Mouse (Mus musculus) forebrain, postnatal 0 days (tissue): ENCODE data around the gene Gnb1. TPM values are rescaled to one million over a fixed set of nuclear protein-coding genes. Genes with fewer than 3 reads are reported as not detected.

Experiments used
- ATAC-seq: fragments of 200-750 bp; cut with Nextera tagmentation; 2 replicates; pipeline ENCODE4 v1.8.0; 2017; ENCODE audit warnings: mild to moderate bottlenecking, moderate library complexity
- DNase-seq: peaks from one replicate; pipeline ENCODE4 v3.0.0-alpha.2; 2015
- H3K27ac ChIP-seq: fragments of 300-500 bp; sonication (generic); 2 replicates; pipeline ENCODE4 v1.5.1; 2014; ENCODE audit warnings: low read depth, mild to moderate bottlenecking, antibody characterized with exemption, low read length, moderate library complexity, mixed read lengths
- H3K27me3 ChIP-seq: fragments of 300-500 bp; sonication (generic); 2 replicates; pipeline ENCODE4 v1.6.1; 2014; ENCODE audit warnings: mild to moderate bottlenecking, low read length, mixed read lengths; ENCODE audit not compliant: insufficient read depth
- H3K36me3 ChIP-seq: fragments of 300-500 bp; sonication (generic); 2 replicates; pipeline ENCODE4 v1.6.1; 2014; ENCODE audit warnings: mild to moderate bottlenecking, moderate library complexity; ENCODE audit not compliant: insufficient read depth
- H3K4me1 ChIP-seq: fragments of 300-500 bp; sonication (generic); 2 replicates; pipeline ENCODE4 v1.6.1; 2014; ENCODE audit warnings: antibody characterized with exemption; ENCODE audit not compliant: insufficient read depth
- H3K4me2 ChIP-seq: fragments of 300-500 bp; sonication (generic); 2 replicates; pipeline ENCODE4 v1.6.1; 2014; ENCODE audit warnings: low read depth, mild to moderate bottlenecking, moderate library complexity
- H3K4me3 ChIP-seq: fragments of 300-500 bp; sonication (generic); 2 replicates; pipeline ENCODE4 v1.5.1; 2014; ENCODE audit warnings: low read depth, low read length, mixed read lengths
- H3K9ac ChIP-seq: fragments of 300-500 bp; sonication (generic); 2 replicates; pipeline ENCODE4 v1.6.1; 2014; ENCODE audit warnings: mild to moderate bottlenecking
- H3K9me3 ChIP-seq: fragments of 300-500 bp; sonication (generic); 2 replicates; pipeline ENCODE4 v1.6.1; 2016; ENCODE audit warnings: low read length
- CTCF ChIP-seq: sonication (generic); IDR thresholded peaks from 2 replicates; pipeline ENCODE4 v1.5.1; 2016; ENCODE audit warnings: antibody characterized with exemption, control low read depth, low read depth
- WGBS: fragments of 180-500 bp; shearing (Covaris S2); extraction: QIAGEN DNeasy Blood & Tissue Kit; methylation state at CpG from one replicate; pipeline ENCODE4 v1.1.7; 2014; 5-methylcytosine and 5-hydroxymethylcytosine counted together
- polyA plus RNA-seq: library from polyadenylated mRNA; unstranded; fragments of >200 nt; fragmentation: Nextera tagmentation; extraction: Ambion mirVana; gene quantifications from 2 replicates; pipeline ENCODE4 v1.2.1, GENCODE M21; 2015
- total RNA-seq: library from RNA; depleted of rRNA; stranded (reverse); fragments of >200 nt; gene quantifications from 2 replicates; pipeline ENCODE4 v1.2.3, GENCODE M21; 2014

Gnb1 gene
- total and polyA plus RNA-seq, 2 experiments from 2014 or later = 268 to 1,420 TPM

- Histone ChIP-seq H3K36me3 (no peaks in the 10 kb centered on the region), H3K27me3 (no peaks in the 10 kb centered on the region), H3K4me3 (peak overlapping the region; percentile 99), H3K9me3 (no peaks in the 10 kb centered on the region), H3K9ac (peak overlapping the region; percentile 99), H3K4me1 (peaks cover 28% of the 10 kb centered on the region), H3K4me2 (peak overlapping the region; percentile 79), H3K27ac (peak overlapping the region; percentile 97)
- peak; percentile 60 for DNase-seq
- WGBS = under 1% methylated on average over 50 of the region's 51 CpGs
- ATAC-seq = peak; percentile 9; the same call in 1 of the 2 replicates
- no peak for TF ChIP-seq CTCF
These were observed 1.0 kb downstream of the Gnb1 start for GRCm38 (mm10) chr4:155492131-155492633.

GRCm38 (mm10) chr4:155494891-155495290 is 3.7 kb downstream of the Gnb1 start:
- no peaks in the 10 kb centered on the region for H3K36me3 ChIP-seq
- no peak for ATAC-seq
- DNase-seq = no peak
- peaks cover 25% of the 10 kb centered on the region for H3K4me1 ChIP-seq
- H3K4me3 ChIP-seq = no peak overlapping the region
- H3K9me3 ChIP-seq = no peaks in the 10 kb centered on the region
- WGBS = 52% methylated on average over 4 of the region's 4 CpGs
- H3K4me2 ChIP-seq = peak overlapping the region; percentile 79; the same call in 1 of the 2 replicates
- no peak for TF ChIP-seq CTCF
- no peak overlapping the region for H3K9ac ChIP-seq
- no peak overlapping the region for H3K27ac ChIP-seq
- H3K27me3 ChIP-seq = no peaks in the 10 kb centered on the region

DNA sequence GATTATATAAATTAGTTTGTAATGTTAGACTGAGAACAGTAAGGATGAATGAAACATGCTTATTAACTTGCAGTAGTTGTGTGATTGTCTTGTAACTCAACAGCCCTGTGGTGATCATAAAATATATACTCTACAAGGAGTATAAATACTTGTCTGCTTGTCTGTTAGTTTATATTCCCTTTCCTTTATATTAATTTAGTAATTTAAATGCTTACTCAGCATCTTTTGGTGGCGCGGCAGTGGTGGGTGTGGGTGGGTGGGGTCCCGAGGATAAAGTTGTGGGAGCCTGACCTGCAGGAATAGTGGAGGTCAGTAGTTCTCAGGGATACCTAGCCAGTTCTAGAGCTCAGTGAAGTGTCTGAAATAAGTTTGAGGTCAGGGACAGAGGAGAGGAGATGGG is 6.8 kb downstream of the Gnb1 start:
- Histone ChIP-seq H3K36me3 (no peaks in the 10 kb centered on the region; the same call in 1 of the 2 replicates), H3K4me2 (no peak overlapping the region), H3K9ac (no peak overlapping the region), H3K27ac (no peak overlapping the region), H3K9me3 (no peaks in the 10 kb centered on the region), H3K4me1 (peaks cover 25% of the 10 kb centered on the region), H3K4me3 (no peak overlapping the region), H3K27me3 (no peaks in the 10 kb centered on the region)
- WGBS = 87% methylated on average over 3 of the region's 3 CpGs
- TF ChIP-seq CTCF = no peak
- DNase-seq (no peak), ATAC-seq (no peak)

GRCm38 (mm10) chr4:155501126-155501525 is 10.0 kb downstream of the Gnb1 start:
- H3K27ac ChIP-seq = no peak overlapping the region
- no peak overlapping the region for H3K4me2 ChIP-seq
- no peaks in the 10 kb centered on the region for H3K9me3 ChIP-seq
- TF ChIP-seq CTCF = no peak
- 63% methylated on average over 2 of the region's 2 CpGs for WGBS
- H3K4me1 ChIP-seq = peaks cover 2% of the 10 kb centered on the region; the same call in 1 of the 2 replicates
- no peak overlapping the region for H3K4me3 ChIP-seq
- DNase-seq = no peak
- ATAC-seq = no peak
- no peaks in the 10 kb centered on the region for H3K27me3 ChIP-seq
- no peaks in the 10 kb centered on the region; the same call in 1 of the 2 replicates for H3K36me3 ChIP-seq
- no peak overlapping the region for H3K9ac ChIP-seq

- Histone ChIP-seq H3K4me3 (no peak overlapping the region), H3K4me1 (no peaks in the 10 kb centered on the region), H3K27me3 (no peaks in the 10 kb centered on the region), H3K9ac (no peak overlapping the region), H3K27ac (no peak overlapping the region), H3K4me2 (no peak overlapping the region), H3K9me3 (no peaks in the 10 kb centered on the region), H3K36me3 (no peaks in the 10 kb centered on the region; the same call in 1 of the 2 replicates)
- WGBS = 59% methylated on average over 8 of the region's 8 CpGs
- ATAC-seq (no peak), DNase-seq (no peak)
- no peak for TF ChIP-seq CTCF
These were observed 13.9 kb downstream of the Gnb1 start for GRCm38 (mm10) chr4:155505067-155505466.

DNA sequence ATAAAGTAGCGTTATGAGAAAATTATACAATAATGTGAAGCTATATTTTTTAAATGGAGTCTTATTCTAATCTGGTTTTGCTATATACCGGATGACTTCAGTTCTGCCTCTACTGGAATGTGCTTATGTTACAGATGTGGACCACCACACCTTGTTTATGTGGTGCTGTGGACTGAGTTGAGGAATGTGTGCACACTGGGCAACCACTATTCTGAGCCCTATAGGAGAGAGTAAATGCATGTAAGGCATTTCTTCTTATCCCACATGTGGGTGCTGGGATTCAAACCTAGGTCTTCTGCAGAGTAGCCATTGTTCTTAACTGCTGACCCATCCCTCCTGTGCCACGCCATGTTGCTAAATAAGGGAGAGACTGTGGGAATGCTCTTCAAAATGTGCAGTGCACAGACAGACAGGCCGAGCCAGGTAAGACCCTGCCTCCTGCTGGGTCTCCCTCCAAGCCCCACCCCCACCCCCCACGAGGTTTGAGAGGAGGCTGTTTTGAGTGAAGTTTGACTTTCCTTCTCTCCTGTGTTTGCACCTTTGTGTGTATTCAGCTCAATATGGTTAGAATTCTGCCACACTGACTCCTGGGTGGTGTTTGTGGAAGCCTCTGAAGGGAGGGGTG is 14.6 kb downstream of the Gnb1 start:
- Histone ChIP-seq H3K9me3 (no peaks in the 10 kb centered on the region), H3K27ac (no peak overlapping the region), H3K4me3 (no peak overlapping the region), H3K9ac (no peak overlapping the region), H3K36me3 (no peaks in the 10 kb centered on the region; the same call in 1 of the 2 replicates), H3K4me1 (no peaks in the 10 kb centered on the region), H3K27me3 (no peaks in the 10 kb centered on the region), H3K4me2 (no peak overlapping the region)
- ATAC-seq (no peak), DNase-seq (no peak)
- TF ChIP-seq CTCF = no peak
- 81% methylated on average over 5 of the region's 5 CpGs for WGBS

DNA sequence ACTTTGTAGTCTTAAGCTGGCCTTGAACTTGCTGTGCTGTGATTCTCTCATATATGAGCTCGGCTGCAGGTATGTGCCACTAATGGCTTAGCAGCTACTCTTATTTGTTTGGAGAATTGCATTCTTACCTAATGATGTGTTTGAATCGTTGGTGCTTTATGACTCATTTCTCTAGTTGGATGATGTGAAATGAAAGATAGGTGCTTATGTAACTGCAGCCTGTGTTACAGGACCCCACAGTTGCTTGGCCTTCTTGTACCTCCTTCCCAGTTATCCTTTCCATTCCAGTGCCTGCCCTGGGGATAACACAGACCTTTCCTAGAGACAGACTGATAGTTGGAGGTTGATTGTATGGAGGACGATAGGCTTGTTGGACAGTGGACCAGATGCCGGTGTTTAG is 17.5 kb downstream of the Gnb1 start:
- no peaks in the 10 kb centered on the region for H3K9me3 ChIP-seq
- 85% methylated on average over 4 of the region's 4 CpGs for WGBS
- DNase-seq (no peak), ATAC-seq (no peak)
- H3K4me3 ChIP-seq = no peak overlapping the region
- no peaks in the 10 kb centered on the region for H3K27me3 ChIP-seq
- H3K27ac ChIP-seq = no peak overlapping the region
- no peaks in the 10 kb centered on the region for H3K36me3 ChIP-seq
- H3K4me2 ChIP-seq = no peak overlapping the region
- TF ChIP-seq CTCF = no peak
- no peak overlapping the region for H3K9ac ChIP-seq
- 0 out of 2 replicates have a peak, but pooled peaks cover 2% of the 10 kb centered on the region for H3K4me1 ChIP-seq
